Mouse (Mus musculus) cortical plate, adult 2 months (tissue): ENCODE measurements around the gene Krt86. TPM values are rescaled to one million over a fixed set of nuclear protein-coding genes. Genes with fewer than 3 reads are reported as not detected.

ENCODE experiments used
- H3K27ac ChIP-seq: fragments of 200-500 bp; 2 replicates; pipeline ENCODE4 v1.5.1; 2012; ENCODE audit warnings: low read length, control low read depth, inconsistent platforms; ENCODE audit not compliant: insufficient read depth
- H3K4me1 ChIP-seq: fragments of 200-500 bp; 2 replicates; pipeline ENCODE4 v1.6.1; 2011; ENCODE audit warnings: low read length; ENCODE audit not compliant: control insufficient read depth, insufficient read depth
- H3K4me3 ChIP-seq: fragments of 200-500 bp; 2 replicates; pipeline ENCODE4 v1.5.1; 2011; ENCODE audit warnings: mild to moderate bottlenecking, low read length, control low read depth; ENCODE audit not compliant: insufficient read depth
- CTCF ChIP-seq: fragments of 200-500 bp; IDR thresholded peaks from 2 replicates; pipeline ENCODE4 v1.5.1; 2011; ENCODE audit warnings: mild to moderate bottlenecking, control low read depth, low read length; ENCODE audit not compliant: insufficient read depth; ENCODE audit errors: extremely low read depth
- POLR2A ChIP-seq: fragments of 200-500 bp; IDR thresholded peaks from 2 replicates; pipeline ENCODE4 v1.6.1; 2011; ENCODE audit warnings: mild to moderate bottlenecking, low read length, control low read depth; ENCODE audit not compliant: insufficient read depth; ENCODE audit errors: extremely low read depth
- polyA plus RNA-seq: library from polyadenylated mRNA; depleted of rRNA; stranded (reverse); fragments of >200 nt; gene quantifications from 2 replicates; pipeline ENCODE4 v1.2.3, GENCODE M21; 2012; rRNA removed

Gene Krt86
- polyA plus RNA-seq, 1 experiment: not detected

- Histone ChIP-seq H3K4me1 (no peaks in the 10 kb centered on the region), H3K4me3 (no peak overlapping the region), H3K27ac (no peak overlapping the region)
- TF ChIP-seq POLR2A (no peak), CTCF (peak; percentile 94)
Measured at GRCm38 (mm10) chr15:101519792-101520191, 46.5 kb downstream of the Krt86 start.

GRCm38 (mm10) chr15:101522556-101523232, 49.4 kb downstream of the Krt86 start:
- H3K27ac ChIP-seq: no peak overlapping the region
- TF ChIP-seq POLR2A (no peak), CTCF (no peak)
- H3K4me1 ChIP-seq: no peaks in the 10 kb centered on the region
- H3K4me3 ChIP-seq: no peak overlapping the region

Other genes with a start within 250 kb of the Krt86 start
- gene Grasp, start 249.3 kb upstream of the Krt86 start, polyA plus RNA-seq: 39.7 and 41.0 TPM in 2 replicates
- 76.6 and 103 TPM in 2 replicates for gene Nr4a1, start 219.2 kb upstream of the Krt86 start, polyA plus RNA-seq
- gene Atg101, start 189.2 kb upstream of the Krt86 start, polyA plus RNA-seq: 55.3 and 56.0 TPM in 2 replicates
- gene 6030408B16Rik, start 180.3 kb upstream of the Krt86 start, polyA plus RNA-seq: 0.13 and 0.23 TPM in 2 replicates
- 5.7 and 6.2 TPM in 2 replicates for gene Krt80, start 103.3 kb upstream of the Krt86 start, polyA plus RNA-seq
- gene Krt7, start 62.4 kb upstream of the Krt86 start, polyA plus RNA-seq: 0.33 and 0.36 TPM in 2 replicates
- 0.09 TPM in 1 of 2 replicates, not detected in the other for gene Krt87, start 34.7 kb upstream of the Krt86 start, polyA plus RNA-seq
- 0.13 TPM in 1 of 2 replicates, not detected in the other for gene Krt88, start 25.7 kb upstream of the Krt86 start, polyA plus RNA-seq
- gene Krt81, start 9.7 kb upstream of the Krt86 start, polyA plus RNA-seq: not detected in 2 replicates
- not detected in 2 replicates for gene Krt83, start 18.0 kb downstream of the Krt86 start, polyA plus RNA-seq
- gene Gm49425, start 43.8 kb downstream of the Krt86 start, polyA plus RNA-seq: not detected in 2 replicates
- gene Krt84, start 59.3 kb downstream of the Krt86 start, polyA plus RNA-seq: not detected in 2 replicates
- not detected in 2 replicates for gene Krt82, start 77.2 kb downstream of the Krt86 start, polyA plus RNA-seq
- 0.04 TPM in 1 of 2 replicates, not detected in the other for gene Krt90, start 89.5 kb downstream of the Krt86 start, polyA plus RNA-seq
- gene Krt75, start 100.4 kb downstream of the Krt86 start, polyA plus RNA-seq: not detected in 2 replicates
- not detected in 2 replicates for gene Gm5414, start 154.7 kb downstream of the Krt86 start, polyA plus RNA-seq
- not detected in 2 replicates for gene Gm5478, start 173.9 kb downstream of the Krt86 start, polyA plus RNA-seq
- gene Krt6b, start 206.8 kb downstream of the Krt86 start, polyA plus RNA-seq: not detected in 2 replicates
- gene Krt6a, start 220.8 kb downstream of the Krt86 start, polyA plus RNA-seq: not detected in 2 replicates
- 0.11 TPM in 1 of 2 replicates, not detected in the other for gene Krt5, start 239.4 kb downstream of the Krt86 start, polyA plus RNA-seq